Mouse (Mus musculus): ENCODE results near the gene Mpp6. TPM values are rescaled to one million over a fixed set of nuclear protein-coding genes. Genes with fewer than 3 reads are reported as not detected.

Gene Mpp6
- total RNA-seq, 2 experiments from 2014 or later: 20.5 to 46.5 TPM

GRCm38 (mm10) chr6:50220863-50221262 is 110.8 kb downstream of the Mpp6 start:
- no peak for ATAC-seq (replicated peaks; ENCODE audit: low FRiP score, poor library complexity, severe bottlenecking)

- no peak for ATAC-seq (replicated peaks; ENCODE audit: low FRiP score, poor library complexity, severe bottlenecking)
These were observed 112.3 kb downstream of the Mpp6 start for GRCm38 (mm10) chr6:50222351-50222750.

GRCm38 (mm10) chr6:50222986-50223385 is 112.9 kb downstream of the Mpp6 start:
- no peak for ATAC-seq (replicated peaks; ENCODE audit: low FRiP score, poor library complexity, severe bottlenecking)

- ATAC-seq (replicated peaks; ENCODE audit: low FRiP score, poor library complexity, severe bottlenecking): no peak
These were observed 113.6 kb downstream of the Mpp6 start for GRCm38 (mm10) chr6:50223606-50224005.

GRCm38 (mm10) chr6:50225232-50225631 is 115.2 kb downstream of the Mpp6 start:
- no peak for ATAC-seq (replicated peaks; ENCODE audit: low FRiP score, poor library complexity, severe bottlenecking)

GRCm38 (mm10) chr6:50228180-50228579 is 118.1 kb downstream of the Mpp6 start:
- ATAC-seq (replicated peaks; ENCODE audit: low FRiP score, poor library complexity, severe bottlenecking): no peak

GRCm38 (mm10) chr6:50231288-50231687 is 121.2 kb downstream of the Mpp6 start:
- no peak for ATAC-seq (replicated peaks; ENCODE audit: low FRiP score, poor library complexity, severe bottlenecking)

GRCm38 (mm10) chr6:50232984-50233383 is 122.9 kb downstream of the Mpp6 start:
- ATAC-seq (replicated peaks; ENCODE audit: low FRiP score, poor library complexity, severe bottlenecking): no peak

- ATAC-seq (replicated peaks; ENCODE audit: low FRiP score, poor library complexity, severe bottlenecking): no peak
These were observed 127.9 kb downstream of the Mpp6 start for GRCm38 (mm10) chr6:50237963-50238362.

GRCm38 (mm10) chr6:50239902-50240301 is 129.9 kb downstream of the Mpp6 start:
- ATAC-seq (replicated peaks; ENCODE audit: low FRiP score, poor library complexity, severe bottlenecking): no peak

GRCm38 (mm10) chr6:50240437-50240836 is 130.4 kb downstream of the Mpp6 start:
- peak; percentile 52; the same call in 1 of the 2 replicates for ATAC-seq (replicated peaks; ENCODE audit: low FRiP score, poor library complexity, severe bottlenecking)

GRCm38 (mm10) chr6:50244126-50244525 is 134.1 kb downstream of the Mpp6 start:
- no peak for ATAC-seq (replicated peaks; ENCODE audit: low FRiP score, poor library complexity, severe bottlenecking)

GRCm38 (mm10) chr6:50244967-50245366 is 134.9 kb downstream of the Mpp6 start:
- no peak for ATAC-seq (replicated peaks; ENCODE audit: low FRiP score, poor library complexity, severe bottlenecking)

GRCm38 (mm10) chr6:50247356-50247755 is 137.3 kb downstream of the Mpp6 start:
- no peak for ATAC-seq (replicated peaks; ENCODE audit: low FRiP score, poor library complexity, severe bottlenecking)

- ATAC-seq (replicated peaks; ENCODE audit: low FRiP score, poor library complexity, severe bottlenecking): no peak
These were observed 137.8 kb downstream of the Mpp6 start for GRCm38 (mm10) chr6:50247791-50248190.

Other genes starting within 250 kb of the Mpp6 start
- 2.1 and 4.0 TPM in 2 replicates for gene Gsdme, start 153.6 kb downstream of the Mpp6 start, total RNA-seq (2015; ENCODE audit: low replicate concordance)
- 1.2 and 3.6 TPM in 2 replicates for gene Gsdme, start 153.6 kb downstream of the Mpp6 start, total RNA-seq (2017; ENCODE audit: low replicate concordance)

Data from erythroid progenitor cell, adult 5-6 weeks (primary cell).